Mouse (Mus musculus) lung, embryonic 14.5 days (tissue): ENCODE measurements around the gene Ablim2. TPM values are rescaled to one million over a fixed set of nuclear protein-coding genes. Genes with fewer than 3 reads are reported as not detected.

Experiments
- ATAC-seq: fragments of 200-750 bp; cut with Nextera tagmentation; 2 replicates; pipeline ENCODE4 v1.8.0; 2017; ENCODE audit warnings: mild to moderate bottlenecking, moderate TSS enrichment, moderate library complexity; ENCODE audit not compliant: insufficient read depth
- DNase-seq: peaks from one replicate; pipeline ENCODE4 v3.0.0-alpha.2; 2015
- H3K27ac ChIP-seq: fragments of 300-500 bp; sonication (generic); 2 replicates; pipeline ENCODE4 v1.5.1; 2014; ENCODE audit warnings: low read depth, mild to moderate bottlenecking, moderate library complexity
- H3K27me3 ChIP-seq: fragments of 300-500 bp; sonication (generic); 2 replicates; pipeline ENCODE4 v1.6.1; 2014; ENCODE audit warnings: low read length, control low read depth; ENCODE audit not compliant: insufficient read depth
- H3K36me3 ChIP-seq: fragments of 300-500 bp; sonication (generic); 2 replicates; pipeline ENCODE4 v1.6.1; 2014; ENCODE audit warnings: control low read depth; ENCODE audit not compliant: insufficient read depth
- H3K4me1 ChIP-seq: fragments of 300-500 bp; sonication (generic); 2 replicates; pipeline ENCODE4 v1.6.1; 2014; ENCODE audit warnings: antibody characterized with exemption, control low read depth; ENCODE audit not compliant: insufficient read depth
- H3K4me2 ChIP-seq: fragments of 300-500 bp; sonication (generic); 2 replicates; pipeline ENCODE4 v1.6.1; 2014; ENCODE audit warnings: mild to moderate bottlenecking
- H3K4me3 ChIP-seq: fragments of 300-500 bp; sonication (generic); 2 replicates; pipeline ENCODE4 v1.5.1; 2014; ENCODE audit warnings: low read depth, low read length
- H3K9ac ChIP-seq: fragments of 300-500 bp; sonication (generic); 2 replicates; pipeline ENCODE4 v1.6.1; 2014
- H3K9me3 ChIP-seq: fragments of 300-500 bp; sonication (generic); 2 replicates; pipeline ENCODE4 v1.6.1; 2016; ENCODE audit warnings: low read depth, low read length, control low read depth
- CTCF ChIP-seq: IDR thresholded peaks from 2 replicates; pipeline ENCODE4 v1.5.1; 2016; ENCODE audit warnings: antibody characterized with exemption, low read depth
- WGBS: fragments of 180-500 bp; shearing (Covaris S2); extraction: QIAGEN DNeasy Blood & Tissue Kit; methylation state at CpG from one replicate; pipeline ENCODE4 v1.1.7; 2014; 5-methylcytosine and 5-hydroxymethylcytosine counted together
- polyA plus RNA-seq: library from polyadenylated mRNA; unstranded; fragments of >200 nt; fragmentation: Nextera tagmentation; extraction: Ambion mirVana; gene quantifications from 2 replicates; pipeline ENCODE4 v1.2.1, GENCODE M21; 2014

The Ablim2 gene
- polyA plus RNA-seq, 1 experiment from 2014 or later, result 0.36 TPM

DNA sequence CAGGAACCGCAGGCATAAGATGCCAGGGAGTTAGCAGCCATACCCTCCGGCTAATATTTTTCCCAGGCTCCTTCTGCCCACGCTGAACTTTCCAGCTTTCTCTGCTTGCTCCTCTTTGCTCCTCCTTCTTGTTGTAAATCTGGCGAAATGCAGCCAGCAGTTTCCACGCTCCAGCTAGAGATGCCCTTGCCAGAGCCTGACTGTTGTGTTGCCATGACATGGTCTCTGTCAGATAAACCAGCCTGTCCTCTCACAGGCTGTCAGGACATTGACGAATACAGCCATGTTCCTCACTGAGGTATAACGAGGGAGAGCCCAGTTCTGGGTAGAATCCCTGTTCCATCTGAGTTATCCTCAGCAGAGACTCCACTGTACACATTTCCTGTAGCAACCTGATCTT, 11.3 kb downstream of the Ablim2 start:
- Histone ChIP-seq H3K27me3 (no peaks in the 10 kb centered on the region), H3K4me3 (no peak overlapping the region), H3K9me3 (no peaks in the 10 kb centered on the region), H3K9ac (no peak overlapping the region), H3K4me2 (no peak overlapping the region), H3K36me3 (no peaks in the 10 kb centered on the region), H3K27ac (no peak overlapping the region), H3K4me1 (no peaks in the 10 kb centered on the region)
- TF ChIP-seq CTCF, result no peak
- DNase-seq (no peak), ATAC-seq (no peak)
- 75% methylated on average over 7 of the region's 7 CpGs for WGBS

DNA sequence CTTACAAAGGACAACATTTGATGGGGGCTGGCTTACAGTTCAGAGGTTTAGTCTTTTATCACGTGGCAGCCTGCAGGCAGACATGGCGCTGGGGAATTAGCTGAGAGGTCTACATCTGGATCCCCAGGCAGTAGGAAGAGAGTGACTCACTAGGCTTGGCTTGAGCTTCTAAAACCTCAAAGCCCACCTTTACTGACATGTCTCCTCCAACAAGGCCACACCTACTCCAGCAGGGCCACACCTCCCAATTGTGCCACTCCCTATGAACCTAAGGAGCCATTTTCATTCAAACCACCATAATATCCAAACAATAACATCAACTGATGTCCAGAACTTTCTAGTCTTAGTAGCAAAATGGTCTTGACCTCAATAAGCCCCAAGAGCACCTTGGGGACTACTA, 12.6 kb downstream of the Ablim2 start:
- H3K4me2 ChIP-seq, result no peak overlapping the region
- no peak overlapping the region for H3K4me3 ChIP-seq
- no peak overlapping the region for H3K27ac ChIP-seq
- WGBS, result 79% methylated on average over 2 of the region's 2 CpGs
- no peaks in the 10 kb centered on the region for H3K27me3 ChIP-seq
- ATAC-seq, result no peak
- no peak for DNase-seq
- no peak overlapping the region for H3K9ac ChIP-seq
- no peaks in the 10 kb centered on the region for H3K9me3 ChIP-seq
- no peaks in the 10 kb centered on the region for H3K36me3 ChIP-seq
- no peaks in the 10 kb centered on the region for H3K4me1 ChIP-seq
- TF ChIP-seq CTCF, result no peak

DNA sequence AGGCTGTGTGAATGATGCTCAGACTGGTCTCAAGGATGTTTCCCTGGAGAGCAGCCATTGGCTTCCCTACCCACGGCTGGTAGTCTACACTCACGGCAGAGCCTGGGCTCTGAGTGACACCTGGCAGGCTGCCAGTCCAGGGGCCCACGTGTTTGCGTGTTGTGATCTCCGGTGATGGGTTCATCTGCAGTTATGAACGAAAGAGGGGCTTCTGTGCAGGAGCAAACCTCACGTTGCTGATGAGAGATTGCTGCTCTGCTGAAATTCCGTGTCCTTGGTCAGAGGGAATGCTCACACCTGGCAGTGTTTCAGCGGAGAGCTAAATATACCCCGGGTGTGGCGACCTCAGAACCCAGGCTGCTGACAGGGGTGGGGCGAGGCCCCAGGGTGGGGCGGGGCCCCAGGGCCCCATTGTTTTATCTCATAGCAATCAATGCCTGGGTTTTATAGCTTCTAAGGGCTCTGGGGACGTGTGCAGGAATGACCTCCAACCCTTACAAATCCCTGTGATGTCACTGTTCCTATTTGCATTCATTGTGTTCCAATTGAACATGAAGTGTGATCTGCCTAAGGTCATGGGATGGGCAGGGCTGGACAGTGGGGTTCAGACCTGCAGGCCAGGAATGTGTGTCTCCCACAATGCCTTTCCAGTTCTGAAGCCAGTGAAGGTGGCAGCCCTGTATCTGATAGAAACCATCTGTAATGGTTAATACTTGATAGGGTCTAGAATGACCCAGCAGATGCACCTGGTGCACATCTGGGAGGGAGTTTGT, 13.4 kb downstream of the Ablim2 start:
- Histone ChIP-seq H3K4me3 (no peak overlapping the region), H3K36me3 (no peaks in the 10 kb centered on the region), H3K4me2 (no peak overlapping the region), H3K27me3 (no peaks in the 10 kb centered on the region), H3K9me3 (no peaks in the 10 kb centered on the region), H3K27ac (no peak overlapping the region), H3K4me1 (no peaks in the 10 kb centered on the region), H3K9ac (no peak overlapping the region)
- ATAC-seq, result no peak
- no peak for DNase-seq
- whole genome bisulfite sequencing, result 33% methylated on average over 14 of the region's 14 CpGs
- TF ChIP-seq CTCF, result no peak

DNA sequence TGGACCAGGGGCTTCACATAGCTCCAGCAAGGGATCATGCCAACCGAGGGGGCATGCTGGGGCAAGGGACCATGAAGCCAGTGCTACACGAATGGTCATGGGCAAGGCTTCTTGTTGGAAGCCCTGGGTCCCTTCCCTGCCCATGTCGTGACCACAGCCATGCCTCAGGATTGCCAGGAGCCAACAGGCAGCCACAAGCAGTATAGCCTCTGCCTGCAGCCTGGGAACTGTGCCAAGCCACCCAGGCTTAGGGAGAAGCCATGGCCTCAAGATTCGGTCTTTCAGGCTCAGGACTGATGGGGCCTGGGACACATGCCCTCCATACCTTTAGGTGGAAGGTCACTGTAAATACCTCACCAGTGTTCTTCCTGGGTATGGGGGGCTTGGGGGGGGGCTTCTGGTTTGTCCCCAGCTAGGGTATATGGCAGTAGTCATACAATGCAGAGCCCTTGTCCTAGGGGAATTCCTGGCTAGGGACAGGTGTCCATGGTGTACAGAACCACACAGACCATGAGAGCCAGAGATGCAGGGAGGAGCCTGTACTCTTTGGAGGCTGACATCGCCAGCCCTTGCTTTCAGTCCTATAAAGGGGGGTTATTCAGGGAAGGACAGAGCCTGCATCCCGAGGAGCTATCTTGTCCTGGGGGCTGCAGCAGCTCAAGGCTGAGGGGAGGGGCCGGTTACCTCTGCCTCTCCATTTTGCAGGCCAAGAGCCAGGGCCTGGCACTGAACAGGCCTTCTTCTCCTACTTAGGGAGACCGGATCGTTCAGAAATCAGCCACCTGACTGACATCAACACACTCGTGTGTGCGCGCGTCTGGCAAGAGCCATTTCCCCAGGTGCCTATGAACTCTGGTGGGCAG, 15.8 kb downstream of the Ablim2 start:
- H3K9me3 ChIP-seq, result no peaks in the 10 kb centered on the region
- H3K4me1 ChIP-seq, result no peaks in the 10 kb centered on the region
- no peaks in the 10 kb centered on the region for H3K36me3 ChIP-seq
- no peak overlapping the region for H3K4me3 ChIP-seq
- no peak overlapping the region for H3K27ac ChIP-seq
- 56% methylated on average over 13 of the region's 13 CpGs for WGBS
- no peak overlapping the region for H3K4me2 ChIP-seq
- no peak overlapping the region for H3K9ac ChIP-seq
- no peak for TF ChIP-seq CTCF
- H3K27me3 ChIP-seq, result no peaks in the 10 kb centered on the region
- no peak for ATAC-seq
- DNase-seq, result peak; percentile 70

DNA sequence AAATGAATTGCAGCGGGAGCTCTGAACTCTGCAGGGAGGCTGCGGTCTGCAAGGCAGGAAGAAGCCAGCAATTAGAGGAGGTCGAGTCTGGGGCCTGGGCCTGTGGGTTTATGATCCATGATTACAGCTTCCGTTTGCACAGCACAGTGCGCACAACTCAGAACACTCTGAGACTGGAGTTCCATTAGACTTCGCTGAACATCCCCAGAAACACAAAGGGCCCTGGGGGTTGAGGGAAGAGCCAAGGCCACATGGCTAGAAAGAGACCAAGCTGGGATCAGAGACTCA, 16.4 kb downstream of the Ablim2 start:
- Histone ChIP-seq H3K9ac (no peak overlapping the region), H3K4me3 (no peak overlapping the region), H3K27ac (no peak overlapping the region), H3K9me3 (no peaks in the 10 kb centered on the region), H3K27me3 (no peaks in the 10 kb centered on the region), H3K4me2 (no peak overlapping the region), H3K36me3 (no peaks in the 10 kb centered on the region), H3K4me1 (no peaks in the 10 kb centered on the region)
- DNase-seq (no peak), ATAC-seq (no peak)
- TF ChIP-seq CTCF, result no peak
- 54% methylated on average over 6 of the region's 6 CpGs for WGBS

DNA sequence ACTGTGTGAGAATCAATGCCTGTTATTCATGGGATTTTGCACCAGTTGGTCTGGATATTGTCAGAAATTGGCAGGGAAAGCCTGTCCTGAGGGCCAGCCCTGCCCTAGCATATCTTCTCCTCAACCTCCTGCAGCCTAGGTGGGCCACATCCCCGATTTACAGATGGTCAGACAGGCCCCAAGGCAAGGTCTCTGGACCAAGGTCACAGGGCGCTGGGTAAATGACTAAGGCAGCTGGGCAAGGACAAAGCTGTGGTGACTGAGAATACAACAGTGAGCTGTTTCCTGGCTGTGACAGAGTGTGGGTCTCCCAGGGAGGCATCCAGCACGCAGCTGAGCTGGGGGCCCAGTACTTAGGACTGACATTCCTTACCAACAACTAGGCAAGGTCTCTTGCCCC, 23.4 kb downstream of the Ablim2 start:
- Histone ChIP-seq H3K27ac (no peak overlapping the region), H3K4me1 (no peaks in the 10 kb centered on the region), H3K4me3 (no peak overlapping the region), H3K4me2 (no peak overlapping the region), H3K9me3 (no peaks in the 10 kb centered on the region), H3K27me3 (no peaks in the 10 kb centered on the region), H3K36me3 (no peaks in the 10 kb centered on the region), H3K9ac (no peak overlapping the region)
- TF ChIP-seq CTCF, result no peak
- ATAC-seq, result no peak
- WGBS, result 69% methylated on average over 3 of the region's 3 CpGs
- DNase-seq, result no peak

DNA sequence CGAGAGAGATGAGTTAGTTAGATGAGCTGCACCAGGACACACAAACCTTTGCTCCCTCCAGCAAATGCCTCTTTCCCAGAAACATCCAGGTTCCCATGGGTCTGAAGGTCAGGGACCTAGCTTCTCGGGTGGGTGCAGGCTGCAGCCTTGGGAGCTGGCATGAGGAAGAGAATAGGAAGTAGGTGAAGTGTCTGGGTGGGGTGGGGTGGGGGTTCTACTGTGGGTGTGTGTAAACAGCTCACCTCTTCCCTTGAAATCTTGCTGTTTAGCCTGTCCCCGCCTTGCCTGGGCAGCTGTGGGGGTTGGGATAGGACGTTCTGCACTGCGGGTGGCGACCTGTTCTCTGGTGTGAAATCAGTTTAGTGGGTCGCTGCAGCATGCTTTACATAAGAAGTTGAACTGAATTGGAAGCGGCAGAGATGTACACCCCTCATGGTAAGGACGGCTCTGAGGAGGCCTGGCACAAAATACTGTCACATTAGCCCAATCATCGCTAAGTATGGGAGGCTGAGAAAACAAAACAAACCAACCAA, 25.0 kb downstream of the Ablim2 start:
- no peak for TF ChIP-seq CTCF
- H3K27me3 ChIP-seq, result no peaks in the 10 kb centered on the region
- no peak overlapping the region for H3K4me3 ChIP-seq
- ATAC-seq (no peak), DNase-seq (no peak)
- no peaks in the 10 kb centered on the region for H3K9me3 ChIP-seq
- H3K9ac ChIP-seq, result no peak overlapping the region
- H3K4me1 ChIP-seq, result no peaks in the 10 kb centered on the region
- 50% methylated on average over 10 of the region's 10 CpGs for WGBS
- no peak overlapping the region for H3K27ac ChIP-seq
- no peak overlapping the region for H3K4me2 ChIP-seq
- H3K36me3 ChIP-seq, result no peaks in the 10 kb centered on the region
